Mouse (Mus musculus) T-helper 2 cell (primary cell): ENCODE measurements at regions not wholly inside any gene's neighbourhood (a gene's known extent, or its start where the extent isn't known, plus 50 kb on each side); places are given as distances from the start of the nearest gene placed in this dataset.

ENCODE experiments used
- in situ Hi-C: fragments of 300-600 bp; cut with MboI, MseI; formaldehyde crosslinking; loops from one replicate; pipeline ENCODE4 v1.15.1; 2025; ENCODE audit warnings: high pct_unique_total_duplicates

GRCm38 (mm10) chr16:25042669-25043440 is 243.8 kb upstream of the Tprg start:
- in situ Hi-C loops: no loop called here

- in situ Hi-C loops: no loop called here
These were observed 242.0 kb upstream of the Tprg start for GRCm38 (mm10) chr16:25044637-25045036.

- in situ Hi-C loops: no loop called here
These were observed 238.9 kb upstream of the Tprg start for GRCm38 (mm10) chr16:25047726-25048125.

- in situ Hi-C loops: loop anchor here (25.0 kb wide), 3 partner anchors 563 to 888 kb away; no protein-coding TSS in a partner anchor
These were observed 236.6 kb upstream of the Tprg start for GRCm38 (mm10) chr16:25049928-25050510.

- in situ Hi-C loops: loop anchor here (25.0 kb wide), 3 partner anchors 564 to 889 kb away; no protein-coding TSS in a partner anchor
These were observed 235.6 kb upstream of the Tprg start for GRCm38 (mm10) chr16:25051044-25051443.

- in situ Hi-C loops: loop anchor here (25.0 kb wide), 3 partner anchors 565 to 890 kb away; no protein-coding TSS in a partner anchor
These were observed 234.2 kb upstream of the Tprg start for GRCm38 (mm10) chr16:25052428-25052827.

- in situ Hi-C loops: loop anchor here (25.0 kb wide), 3 partner anchors 566 to 891 kb away; no protein-coding TSS in a partner anchor
These were observed 233.7 kb upstream of the Tprg start for GRCm38 (mm10) chr16:25052917-25053343.

- in situ Hi-C loops: loop anchor here (25.0 kb wide), 3 partner anchors 567 to 892 kb away; no protein-coding TSS in a partner anchor
These were observed 232.3 kb upstream of the Tprg start for GRCm38 (mm10) chr16:25054304-25054703.

GRCm38 (mm10) chr16:25055376-25055775 is 231.2 kb upstream of the Tprg start:
- in situ Hi-C loops: loop anchor here (25.0 kb wide), 3 partner anchors 568 to 893 kb away; no protein-coding TSS in a partner anchor

GRCm38 (mm10) chr16:25058051-25058747 is 228.4 kb upstream of the Tprg start:
- in situ Hi-C loops: loop anchor here (25.0 kb wide), 3 partner anchors 571 to 896 kb away; no protein-coding TSS in a partner anchor

GRCm38 (mm10) chr16:25058812-25059501 is 227.7 kb upstream of the Tprg start:
- in situ Hi-C loops: loop anchor here (25.0 kb wide), 3 partner anchors 572 to 897 kb away; no protein-coding TSS in a partner anchor

- in situ Hi-C loops: loop anchor here (25.0 kb wide), 3 partner anchors 572 to 897 kb away; no protein-coding TSS in a partner anchor
These were observed 227.1 kb upstream of the Tprg start for GRCm38 (mm10) chr16:25059504-25059992.

GRCm38 (mm10) chr16:25060266-25060665 is 226.4 kb upstream of the Tprg start:
- in situ Hi-C loops: loop anchor here (5.0 to 25.0 kb wide), 5 partner anchors 573 to 1078 kb away; no protein-coding TSS in a partner anchor

- in situ Hi-C loops: loop anchor here (5.0 to 25.0 kb wide), 5 partner anchors 574 to 1079 kb away; no protein-coding TSS in a partner anchor
These were observed 225.0 kb upstream of the Tprg start for GRCm38 (mm10) chr16:25061631-25062030.

GRCm38 (mm10) chr16:25063981-25064380 is 222.6 kb upstream of the Tprg start:
- in situ Hi-C loops: loop anchor here (5.0 to 25.0 kb wide), 5 partner anchors 577 to 1082 kb away; no protein-coding TSS in a partner anchor

- in situ Hi-C loops: loop anchor here (5.0 to 25.0 kb wide), 5 partner anchors 577 to 1082 kb away; no protein-coding TSS in a partner anchor
These were observed 222.1 kb upstream of the Tprg start for GRCm38 (mm10) chr16:25064538-25064937.

- in situ Hi-C loops: loop anchor here (25.0 kb wide), 3 partner anchors 580 to 905 kb away; no protein-coding TSS in a partner anchor
These were observed 219.8 kb upstream of the Tprg start for GRCm38 (mm10) chr16:25066822-25067221.

- in situ Hi-C loops: loop anchor here (25.0 kb wide), 3 partner anchors 580 to 905 kb away; no protein-coding TSS in a partner anchor
These were observed 219.1 kb upstream of the Tprg start for GRCm38 (mm10) chr16:25067276-25068249.

- in situ Hi-C loops: no loop called here
These were observed 205.8 kb upstream of the Tprg start for GRCm38 (mm10) chr16:25080811-25081210.
